Mouse (Mus musculus) urinary bladder, adult 2 months (tissue): ENCODE data around the gene Olfr221. TPM values are rescaled to one million over a fixed set of nuclear protein-coding genes. Genes with fewer than 3 reads are reported as not detected.

ENCODE experiments used
- DNase-seq: peaks from one replicate; pipeline ENCODE4 v3.0.0; 2022; ENCODE audit warnings: low spot score
- polyA plus RNA-seq: library from polyadenylated mRNA; depleted of rRNA; stranded (reverse); fragments of >200 nt; gene quantifications from 2 replicates; pipeline ENCODE4 v1.2.3, GENCODE M21; 2012

Gene Olfr221
- polyA plus RNA-seq, 1 experiment: not detected

DNA sequence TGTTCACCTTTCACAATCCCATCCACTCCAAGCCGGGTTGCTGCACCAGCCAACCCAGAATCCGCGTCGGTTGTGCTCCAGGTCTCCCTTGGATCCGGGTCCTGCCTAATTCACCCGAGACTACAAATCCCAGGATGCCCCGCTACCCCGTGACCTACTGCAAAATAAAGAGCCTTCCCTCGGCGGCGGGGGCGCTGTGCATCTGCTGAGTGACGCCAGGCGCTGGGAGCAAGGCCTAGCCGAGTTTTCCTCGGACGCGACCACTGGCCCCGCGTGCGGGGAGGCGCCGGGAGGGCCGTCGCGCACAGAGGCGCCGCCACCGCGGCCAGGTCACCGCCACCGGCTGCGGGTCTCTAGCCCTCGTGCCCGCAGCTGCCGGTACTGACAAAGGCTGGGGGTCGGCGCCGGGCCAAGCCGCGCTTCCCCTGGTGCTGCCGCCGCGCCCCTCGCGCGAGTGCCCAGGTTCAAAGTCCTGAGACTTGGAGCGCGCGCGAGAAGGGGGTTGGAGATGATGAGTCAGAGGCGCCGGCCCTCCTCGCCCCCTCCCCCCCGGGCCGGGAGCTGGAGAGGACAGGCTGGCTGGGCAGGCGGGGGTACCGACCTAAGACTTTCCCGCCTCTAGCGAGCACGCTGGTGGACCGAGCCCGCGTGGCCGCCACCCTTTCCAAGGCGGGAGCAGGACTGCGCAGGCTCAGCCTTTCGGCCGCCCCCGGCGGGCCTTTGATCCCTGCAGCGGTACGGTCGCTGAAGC lies 22.5 kb downstream of the Olfr221 start:
- peak; percentile 97 for DNase-seq

DNA sequence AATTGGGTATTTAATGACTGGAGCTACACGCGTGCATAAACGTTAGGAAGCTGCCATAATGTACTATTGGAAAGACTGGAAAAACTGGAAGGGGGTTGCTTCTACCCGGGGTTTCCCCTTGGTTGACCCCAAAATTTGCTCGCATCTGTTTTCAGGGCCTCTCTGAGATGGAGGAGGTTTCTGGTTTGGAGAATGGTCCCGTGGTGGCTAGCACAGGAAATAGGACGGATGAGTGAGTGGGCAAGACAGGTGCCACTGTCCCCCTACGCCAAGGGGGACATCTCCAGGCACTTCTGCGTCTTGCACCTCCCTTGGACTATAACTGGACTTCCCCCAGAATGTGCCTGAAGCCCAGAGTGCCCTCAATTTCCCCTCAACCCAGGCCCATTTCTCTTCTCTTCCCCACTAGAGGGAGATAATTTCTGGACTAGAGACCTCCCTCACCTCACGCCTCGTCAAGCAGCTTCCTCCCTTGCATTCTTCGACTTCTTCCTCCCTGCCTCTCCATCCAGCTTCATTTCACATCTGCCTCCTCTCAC lies 23.1 kb downstream of the Olfr221 start:
- DNase-seq: no peak

DNA sequence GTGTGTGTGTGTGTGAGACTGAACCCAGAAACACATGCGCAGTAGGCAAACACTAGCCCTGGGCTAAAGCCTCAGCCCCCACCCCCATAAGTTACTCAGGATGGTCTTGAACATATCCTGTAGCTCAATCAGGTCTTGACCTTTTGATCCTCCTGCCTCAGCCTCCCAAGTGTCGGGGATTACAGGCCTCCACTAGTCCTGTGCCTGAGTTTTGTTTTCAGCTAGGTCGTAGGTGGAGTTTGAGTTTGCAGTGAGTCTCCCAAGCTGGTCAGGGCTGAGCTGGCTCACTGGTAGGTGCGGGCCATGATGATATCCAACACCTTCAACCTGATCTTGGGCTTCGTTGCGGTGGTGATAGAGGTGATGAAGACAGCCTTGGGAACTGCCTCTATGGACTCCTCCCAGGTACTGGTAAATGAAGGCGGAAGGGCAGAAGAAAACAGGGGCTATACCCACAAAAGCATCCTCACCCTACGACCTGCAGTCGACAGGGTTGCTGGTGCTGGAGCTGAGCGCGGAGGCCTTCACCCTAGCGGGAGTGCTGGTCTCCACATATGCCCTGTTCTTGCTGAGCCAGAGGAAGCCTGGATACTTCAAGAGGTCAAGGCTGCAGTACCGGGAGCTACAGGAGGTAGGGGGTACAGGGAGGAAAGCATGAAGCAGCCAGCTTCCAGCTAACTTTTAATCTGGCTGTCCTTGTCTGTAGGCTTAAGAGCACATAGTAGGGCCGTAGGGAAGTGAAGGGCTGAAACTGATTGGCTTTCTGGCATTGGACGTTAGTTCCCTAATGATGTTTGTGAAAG lies 23.8 kb downstream of the Olfr221 start:
- no peak for DNase-seq

DNA sequence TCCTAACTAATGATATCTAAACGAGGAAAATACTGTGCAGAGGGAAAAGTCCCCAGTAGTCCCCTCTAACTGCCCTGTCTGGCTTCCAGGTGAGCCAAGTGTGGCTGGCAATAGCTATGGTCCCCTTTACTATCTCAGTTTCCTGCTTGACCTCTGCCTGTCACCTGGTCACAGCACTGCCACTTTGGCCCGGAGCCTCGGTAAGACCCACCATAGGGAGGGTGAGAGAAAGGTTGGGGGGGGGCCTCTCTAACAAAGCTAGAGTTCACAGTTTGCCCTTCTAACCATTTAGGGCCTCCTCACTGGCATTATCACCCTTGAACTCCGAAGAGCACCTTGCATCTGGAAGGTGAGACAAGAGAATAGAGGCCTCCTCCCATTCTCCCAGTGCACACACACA lies 24.6 kb downstream of the Olfr221 start:
- DNase-seq: no peak

DNA sequence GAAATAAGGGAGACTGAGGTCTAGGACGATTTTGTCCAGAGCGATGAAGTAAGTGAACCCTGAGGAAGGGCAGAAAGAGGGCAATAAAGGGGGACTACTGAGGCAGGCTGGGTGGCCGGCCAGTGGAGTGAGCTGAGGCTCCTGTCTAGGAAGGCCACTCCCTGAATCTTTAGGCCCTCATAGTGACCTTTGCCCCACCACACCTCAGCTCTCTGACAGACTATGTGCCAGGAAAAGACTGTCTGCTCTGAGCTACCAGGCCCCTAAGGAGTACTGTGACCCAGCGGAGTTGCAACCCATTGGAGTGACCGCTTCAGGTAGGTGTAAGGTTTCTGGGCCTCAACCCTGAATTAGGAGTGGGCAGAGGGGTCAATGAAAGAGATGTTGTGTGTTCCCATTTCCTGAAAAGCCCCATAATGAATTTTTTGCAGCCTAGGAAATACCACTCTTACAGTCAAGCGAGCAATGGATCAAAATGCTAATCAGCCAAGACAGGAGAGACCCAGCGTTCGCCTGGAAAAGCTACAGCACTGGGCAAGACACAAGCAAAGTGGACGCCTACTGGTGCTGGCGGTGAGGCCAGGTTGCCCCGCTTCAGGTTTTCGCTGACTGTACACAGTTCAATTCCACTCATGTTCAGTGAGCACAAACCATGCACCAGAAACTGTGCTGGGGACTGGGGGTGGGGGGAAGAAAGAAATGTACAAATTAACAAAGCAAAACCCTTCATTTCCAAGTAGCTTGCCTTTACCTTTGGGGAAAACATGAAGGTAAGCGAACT lies 25.4 kb downstream of the Olfr221 start:
- no peak for DNase-seq

DNA sequence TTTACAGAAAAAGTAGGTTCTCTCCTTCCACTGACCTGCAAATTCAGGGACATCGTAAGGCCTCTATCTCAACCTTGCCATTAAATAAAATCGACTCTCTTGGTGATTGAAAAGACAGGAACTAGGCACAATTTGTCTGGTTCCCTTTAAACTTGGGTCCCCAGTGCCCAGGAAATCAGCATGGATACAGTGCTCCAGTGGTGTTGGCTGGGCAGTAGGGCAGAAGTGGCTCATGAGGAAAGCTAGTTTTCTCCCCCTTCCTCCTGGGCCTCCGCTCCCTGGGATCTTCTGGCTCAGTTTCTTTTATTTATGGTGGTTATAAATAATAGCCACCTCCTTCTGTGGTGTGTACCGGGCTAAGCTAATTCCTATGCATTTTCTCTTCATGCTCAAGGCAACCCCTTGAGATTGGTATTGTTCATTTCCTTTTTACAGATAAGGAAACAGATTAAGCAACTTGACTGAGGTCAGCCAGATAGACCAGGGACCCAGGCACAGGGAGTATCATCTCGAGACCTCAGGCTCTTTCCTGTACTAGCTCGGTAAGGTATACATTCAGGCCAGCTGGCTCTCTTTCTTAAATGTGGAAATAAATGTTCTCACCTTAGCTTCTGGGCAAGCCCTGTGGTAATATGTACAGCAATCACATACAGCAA lies 26.7 kb downstream of the Olfr221 start, which contains the start of gene Tmem253:
TSS of gene Tmem253 (plus strand) at position 214 of the 656 bp plus-strand sequence.
- no peak for DNase-seq

DNA sequence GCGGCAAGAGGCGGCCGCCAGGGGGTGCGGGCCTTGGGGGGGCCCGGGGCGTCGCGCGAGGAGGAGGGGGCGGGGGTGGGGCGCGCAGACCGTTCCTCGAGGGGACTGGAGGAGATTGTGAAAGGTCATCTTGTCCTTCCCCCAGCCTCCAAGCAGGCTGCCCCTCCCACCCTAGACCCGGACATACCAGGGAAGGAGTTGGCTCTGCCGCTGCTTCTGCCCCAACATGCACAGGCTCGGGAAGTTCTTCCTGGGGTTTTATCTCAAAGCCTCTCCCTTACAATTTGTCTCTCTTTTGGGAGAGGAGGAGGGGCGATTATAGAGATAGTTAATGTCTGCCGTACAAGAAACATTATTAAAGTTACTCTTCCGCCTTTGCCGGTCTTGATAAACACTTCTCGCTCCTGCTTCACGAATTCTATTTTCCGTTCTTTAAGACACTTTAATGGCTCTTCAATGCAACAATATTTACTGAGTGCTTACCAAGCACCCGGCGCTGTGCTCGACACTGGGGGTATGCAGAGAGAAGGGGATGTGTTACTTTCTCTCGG lies 27.4 kb downstream of the Olfr221 start:
- DNase-seq: no peak

DNA sequence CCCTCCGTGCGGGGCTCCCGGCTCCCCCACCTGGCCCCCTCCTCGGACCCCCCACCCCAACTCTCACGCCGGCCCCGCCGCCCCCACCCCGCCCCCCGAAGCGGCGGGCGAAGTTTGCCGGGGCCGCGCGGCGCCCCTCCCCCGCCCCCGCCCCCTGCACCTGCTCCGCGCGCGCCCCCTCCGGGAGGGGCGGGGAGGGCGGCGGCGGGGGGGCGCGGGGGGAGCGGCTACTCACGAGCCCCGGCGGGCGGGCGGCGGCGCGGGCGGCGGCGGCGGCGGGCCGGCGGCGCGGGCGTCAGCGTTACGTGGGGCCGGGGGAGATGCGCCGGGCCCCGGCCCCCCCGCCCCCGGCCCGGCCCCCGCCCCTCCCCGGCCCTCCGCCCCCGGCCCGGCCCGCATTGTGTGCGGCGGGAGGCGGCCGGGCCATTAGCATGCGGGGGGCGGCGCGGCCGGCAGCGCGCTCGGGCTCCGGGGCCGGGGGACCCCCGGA lies 27.9 kb downstream of the Olfr221 start:
- DNase-seq: no peak

DNA sequence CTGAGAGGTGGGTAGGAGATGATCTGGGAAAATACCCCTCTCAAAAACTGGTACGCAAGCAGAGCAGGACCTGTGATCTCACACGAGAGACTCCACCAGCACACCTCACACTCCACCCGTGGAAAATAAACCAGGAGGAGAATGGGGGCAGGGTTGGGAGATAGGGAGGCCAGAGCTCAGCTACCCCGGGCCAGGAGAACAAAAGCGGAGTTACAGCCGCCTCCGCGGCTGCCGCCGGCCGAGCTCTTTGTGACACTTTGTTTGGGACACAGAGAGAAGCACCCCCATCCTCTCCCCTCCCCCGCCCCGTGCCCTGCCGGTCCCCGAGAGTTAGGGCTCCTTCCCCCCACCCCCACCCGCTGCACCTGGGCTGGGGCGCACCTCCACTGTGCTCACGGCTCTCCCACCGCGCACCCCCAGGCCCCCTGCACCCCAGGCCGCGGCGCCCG lies 28.5 kb downstream of the Olfr221 start:
- DNase-seq: no peak

DNA sequence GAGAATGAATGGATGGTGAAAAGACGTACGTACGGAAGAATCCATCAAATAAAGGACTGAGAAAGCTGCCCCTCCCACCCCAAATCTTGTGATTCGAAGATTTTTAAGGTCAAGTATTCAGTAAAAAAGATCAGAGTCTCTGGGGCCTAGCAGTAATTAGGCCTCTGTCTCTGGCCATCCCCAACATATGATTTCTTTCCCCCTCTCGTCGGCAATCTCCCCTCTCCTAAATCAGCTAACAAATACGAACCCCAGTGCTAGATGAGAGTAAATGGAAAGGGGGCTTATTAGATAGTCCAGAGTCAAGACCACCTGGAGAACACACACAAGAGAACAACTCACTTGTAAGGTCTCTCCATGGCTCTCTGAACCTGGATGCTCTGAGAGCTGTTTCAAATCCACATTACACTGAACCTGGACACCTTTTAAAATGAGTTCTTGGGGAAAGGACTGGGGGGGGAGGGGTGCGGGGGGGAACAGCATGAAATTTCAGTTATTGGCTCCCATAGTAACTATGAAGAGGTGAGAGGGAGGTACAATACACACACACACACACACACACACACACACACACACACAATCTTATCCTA lies 29.1 kb downstream of the Olfr221 start:
- DNase-seq: no peak

DNA sequence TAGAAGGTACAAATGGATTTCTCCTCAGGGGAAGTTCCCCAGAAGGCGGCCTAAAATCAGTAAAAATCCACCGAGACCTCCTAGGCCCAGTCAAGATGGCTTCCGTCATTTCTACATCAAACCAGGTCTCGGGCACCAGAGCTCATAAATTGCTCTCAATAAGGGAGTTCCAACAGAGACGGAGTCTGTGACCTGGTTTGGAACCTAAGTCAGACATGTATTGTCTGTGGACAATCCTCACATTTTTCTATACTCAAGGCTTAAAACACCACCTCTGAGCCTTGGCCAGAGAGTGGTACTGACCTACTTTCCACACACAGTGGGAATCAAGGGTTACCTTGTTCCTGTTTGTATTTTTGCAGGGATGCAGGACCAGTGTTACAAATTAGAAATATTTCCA lies 29.7 kb downstream of the Olfr221 start:
- DNase-seq: no peak

DNA sequence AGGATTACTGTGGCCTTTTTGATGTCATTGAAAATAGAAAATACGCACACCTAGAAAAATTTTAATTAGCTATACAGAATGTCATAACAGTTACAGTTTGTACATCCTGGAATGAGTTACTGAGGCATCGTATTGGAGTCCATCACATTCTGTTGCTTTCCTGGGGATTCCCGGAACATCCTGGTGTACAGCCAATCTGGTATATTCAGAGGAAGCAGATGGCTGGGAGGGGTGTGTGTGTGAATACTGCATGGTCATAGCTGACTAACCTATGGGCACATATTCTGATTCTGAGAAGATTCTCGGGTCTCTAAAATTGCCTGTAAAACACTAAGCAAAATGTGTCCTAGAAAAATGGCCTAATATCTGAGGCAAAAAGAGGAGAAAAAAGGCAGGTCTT lies 30.2 kb downstream of the Olfr221 start:
- DNase-seq: no peak

DNA sequence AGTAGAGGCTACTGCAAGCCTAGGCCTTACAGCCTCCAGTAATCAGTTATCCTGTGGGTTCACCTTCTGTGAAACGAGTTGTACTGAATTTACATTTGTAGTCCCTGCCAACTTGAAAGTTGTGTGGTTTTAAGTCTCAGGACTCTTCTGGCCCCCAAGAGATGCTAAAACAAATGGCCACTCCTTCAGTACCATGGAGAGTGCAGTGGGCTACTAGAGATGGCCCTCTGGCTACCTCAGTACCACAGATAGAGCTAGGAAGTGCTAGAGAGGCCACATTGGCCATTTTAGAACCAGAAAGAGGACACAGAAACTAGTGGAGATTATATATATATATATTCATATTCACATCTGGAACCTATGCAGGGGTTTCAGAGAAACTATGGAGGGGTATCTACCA lies 30.6 kb downstream of the Olfr221 start:
- DNase-seq: no peak

DNA sequence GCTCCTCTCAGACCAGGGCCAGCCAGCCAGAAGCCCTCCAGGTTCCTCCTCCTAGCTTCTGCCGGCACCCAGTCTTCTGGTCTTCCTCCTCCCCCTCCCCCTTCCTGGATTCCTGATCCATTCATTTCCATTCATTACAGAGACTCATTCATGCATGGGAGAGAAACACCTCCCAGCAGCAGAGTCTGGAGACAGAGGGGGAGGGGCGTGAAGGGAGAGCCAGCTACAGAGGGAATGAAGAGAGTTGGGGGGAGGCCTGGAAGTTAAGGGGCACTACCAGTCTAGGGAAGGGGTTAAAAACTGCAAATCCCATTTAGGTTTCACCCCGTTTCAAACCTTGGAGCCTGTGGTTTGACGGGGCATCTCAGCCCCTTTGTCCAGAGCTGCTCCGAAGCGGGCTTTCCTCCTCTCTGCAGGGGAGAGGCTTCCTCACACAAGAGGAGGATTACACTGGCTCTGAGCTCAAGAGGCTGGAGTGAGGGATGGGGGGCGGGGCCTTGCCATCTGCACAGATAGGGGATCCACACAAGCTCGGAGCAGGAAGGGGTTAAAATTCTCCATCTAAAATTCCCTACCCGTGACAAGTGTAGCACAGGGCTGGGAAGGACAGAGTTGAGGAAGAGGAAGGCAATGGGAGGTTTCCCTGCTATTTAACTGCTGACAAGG lies 31.7 kb downstream of the Olfr221 start:
- no peak for DNase-seq

DNA sequence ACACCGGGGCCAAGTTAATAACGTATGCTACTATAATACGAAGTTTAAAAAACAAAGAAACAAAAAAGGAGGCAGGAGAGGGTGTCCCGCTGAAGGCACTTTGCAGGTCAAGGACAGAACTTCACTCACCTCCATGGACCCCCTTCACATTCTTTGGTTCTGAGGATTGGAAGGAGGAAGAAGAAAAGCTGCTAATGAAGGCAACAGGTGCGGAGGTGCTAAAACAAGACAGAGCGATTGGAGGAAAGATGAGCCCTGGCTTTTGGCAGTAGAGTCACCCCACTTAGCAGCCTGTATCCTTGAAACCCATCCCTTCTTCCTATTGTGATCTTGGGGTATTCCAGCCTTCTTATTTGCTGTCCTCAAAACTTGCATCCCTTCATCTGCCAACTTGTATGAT lies 32.4 kb downstream of the Olfr221 start:
- DNase-seq: no peak

DNA sequence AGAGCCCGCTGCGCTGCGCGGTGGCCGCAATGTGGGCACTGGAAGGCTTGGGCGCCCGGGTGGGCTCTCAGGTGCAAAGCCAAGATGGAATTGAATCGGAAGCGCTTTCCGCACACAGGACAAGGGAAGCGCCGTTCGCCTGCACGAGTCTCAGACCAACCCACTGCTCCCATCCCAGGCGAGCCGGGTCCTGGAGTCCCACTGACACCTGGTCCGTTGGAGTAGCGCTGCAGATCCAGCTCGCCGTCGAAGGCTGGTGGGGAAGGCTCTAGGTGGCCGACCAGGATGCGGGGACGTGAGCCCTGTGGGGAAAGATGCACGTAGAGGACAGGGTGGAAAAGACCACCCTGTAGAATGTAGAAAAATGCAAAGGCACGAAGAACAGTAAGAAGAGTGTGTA lies 32.9 kb downstream of the Olfr221 start:
- DNase-seq: no peak

DNA sequence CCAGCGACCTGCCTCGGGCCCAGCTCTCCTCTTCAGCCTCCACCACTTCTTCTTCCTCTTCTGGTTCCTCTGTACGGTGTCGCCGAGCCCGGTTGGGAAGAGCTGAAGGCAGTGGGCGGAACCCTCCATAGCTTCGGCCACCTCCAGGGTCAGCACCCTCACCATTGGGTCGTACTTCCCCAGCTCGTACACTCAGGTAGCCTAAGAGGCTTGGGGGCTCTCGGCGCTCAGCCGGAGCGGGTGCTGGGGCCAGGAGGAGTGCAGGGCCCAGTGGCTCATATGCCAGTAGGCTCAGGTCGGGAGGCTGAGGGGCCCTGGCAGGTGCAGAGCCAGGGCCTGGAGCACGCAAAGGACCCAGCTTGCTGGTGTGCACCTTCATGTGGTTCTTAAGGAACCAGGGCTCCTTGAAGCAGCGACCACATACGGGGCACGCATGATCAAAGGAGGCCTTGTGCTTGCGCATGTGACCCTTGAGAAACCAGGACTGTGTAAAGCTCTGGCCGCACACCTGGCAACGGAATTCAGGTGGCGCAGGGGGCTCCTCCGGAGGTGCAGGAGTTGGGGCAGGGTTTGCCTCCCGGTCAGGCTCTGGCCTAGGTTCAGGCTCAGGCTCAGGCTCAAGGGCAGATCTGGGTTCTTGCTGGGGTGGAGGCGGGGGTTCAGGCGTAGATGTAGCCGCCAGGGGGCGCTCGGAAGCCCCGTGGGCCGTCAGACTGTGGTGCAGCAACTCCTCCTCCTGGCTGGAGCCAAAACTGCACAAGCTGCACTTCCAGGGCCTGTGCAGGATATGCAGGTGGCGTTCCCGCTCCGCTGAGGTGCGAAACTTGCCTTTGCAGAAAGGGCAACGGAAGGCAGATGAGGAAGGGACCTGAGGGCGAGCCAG lies 33.7 kb downstream of the Olfr221 start:
- DNase-seq: peak; percentile 87

DNA sequence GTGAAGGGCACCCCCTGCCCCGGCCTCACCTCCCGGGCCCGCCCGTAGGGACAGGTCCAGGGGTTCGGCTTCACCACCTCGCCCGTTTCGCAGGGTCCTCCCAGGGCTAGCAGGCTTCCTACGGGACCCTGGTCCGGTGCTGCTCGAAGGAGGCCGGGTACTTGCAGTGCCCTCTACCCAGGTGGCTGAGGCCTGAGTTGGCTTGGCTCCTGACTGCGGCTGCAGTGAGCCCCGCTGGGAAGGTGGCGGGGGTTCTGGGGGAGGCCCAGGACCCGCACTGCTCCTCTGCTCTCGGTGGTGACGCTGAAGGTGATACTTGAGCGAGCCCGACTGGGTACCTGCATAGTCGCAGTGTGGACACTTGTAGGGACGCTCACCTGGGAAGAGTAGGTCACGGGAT lies 35.5 kb downstream of the Olfr221 start:
- DNase-seq: no peak

DNA sequence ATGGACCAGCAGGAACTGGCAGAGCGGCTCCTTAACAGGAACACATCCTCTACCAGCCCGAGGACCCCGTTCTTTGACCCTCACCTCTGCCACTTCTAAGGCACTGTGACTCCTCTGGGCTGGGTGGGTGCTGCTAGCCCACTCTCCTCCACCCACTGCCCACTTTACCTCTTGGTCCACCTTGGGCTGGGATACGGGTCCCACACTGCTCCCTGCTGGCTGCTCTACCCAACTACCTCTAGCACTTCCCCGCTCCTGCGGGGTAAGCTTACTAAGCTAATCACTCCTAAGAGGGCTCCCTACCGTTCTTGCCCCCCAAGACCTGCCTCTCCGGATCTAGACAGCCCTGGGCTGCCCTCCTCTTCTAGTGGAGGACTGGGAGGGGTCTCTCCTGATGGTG lies 36.0 kb downstream of the Olfr221 start:
- no peak for DNase-seq
